Mouse (Mus musculus) 416B (cell line): ENCODE results near the gene Slc38a7.
"Not testable (repeated sequence)": the region's sequence is repeated elsewhere in the genome, so short reads cannot be mapped to it uniquely, and the experiment has no call there.

ENCODE experiments used
- DNase-seq: peaks from one replicate; pipeline ENCODE4 v3.0.0; 2011; ENCODE audit warnings: low read depth

Gene Slc38a7

GRCm38 (mm10) chr8:95807331-95807843 lies 46.0 kb downstream of the Slc38a7 start, which contains the start of gene Cnot1:
TSS of gene Cnot1 (minus strand) at chr8:95807464.
- DNase-seq: peak; percentile 98

- DNase-seq: peak; percentile 37
Observed at GRCm38 (mm10) chr8:95806461-95807191, 46.7 kb downstream of the Slc38a7 start.

- no peak for DNase-seq
Observed at GRCm38 (mm10) chr8:95805482-95805881, 47.9 kb downstream of the Slc38a7 start.

- no peak for DNase-seq
Observed at GRCm38 (mm10) chr8:95802231-95802630, 51.1 kb downstream of the Slc38a7 start.

GRCm38 (mm10) chr8:95801476-95802064 lies 51.8 kb downstream of the Slc38a7 start:
- no peak for DNase-seq

GRCm38 (mm10) chr8:95800353-95800752 lies 53.0 kb downstream of the Slc38a7 start:
- DNase-seq: no peak

GRCm38 (mm10) chr8:95799891-95800290 lies 53.4 kb downstream of the Slc38a7 start:
- no peak for DNase-seq

- DNase-seq: no peak
Observed at GRCm38 (mm10) chr8:95799117-95799516, 54.2 kb downstream of the Slc38a7 start.

- not testable (repeated sequence) for DNase-seq
Observed at GRCm38 (mm10) chr8:95795333-95796061, 57.8 kb downstream of the Slc38a7 start.
